Mouse (Mus musculus) forebrain, postnatal 0 days (tissue): ENCODE measurements at regions not wholly inside any gene's neighbourhood (a gene's known extent, or its start where the extent isn't known, plus 50 kb on each side); places are given as distances from the start of the nearest gene placed in this dataset.

Experiments used
- ATAC-seq: fragments of 200-750 bp; cut with Nextera tagmentation; 2 replicates; pipeline ENCODE4 v1.8.0; 2017; ENCODE audit warnings: mild to moderate bottlenecking, moderate library complexity
- DNase-seq: peaks from one replicate; pipeline ENCODE4 v3.0.0-alpha.2; 2015
- H3K27ac ChIP-seq: fragments of 300-500 bp; sonication (generic); 2 replicates; pipeline ENCODE4 v1.5.1; 2014; ENCODE audit warnings: low read depth, mild to moderate bottlenecking, antibody characterized with exemption, low read length, moderate library complexity, mixed read lengths
- H3K27me3 ChIP-seq: fragments of 300-500 bp; sonication (generic); 2 replicates; pipeline ENCODE4 v1.6.1; 2014; ENCODE audit warnings: mild to moderate bottlenecking, low read length, mixed read lengths; ENCODE audit not compliant: insufficient read depth
- H3K36me3 ChIP-seq: fragments of 300-500 bp; sonication (generic); 2 replicates; pipeline ENCODE4 v1.6.1; 2014; ENCODE audit warnings: mild to moderate bottlenecking, moderate library complexity; ENCODE audit not compliant: insufficient read depth
- H3K4me1 ChIP-seq: fragments of 300-500 bp; sonication (generic); 2 replicates; pipeline ENCODE4 v1.6.1; 2014; ENCODE audit warnings: antibody characterized with exemption; ENCODE audit not compliant: insufficient read depth
- H3K4me2 ChIP-seq: fragments of 300-500 bp; sonication (generic); 2 replicates; pipeline ENCODE4 v1.6.1; 2014; ENCODE audit warnings: low read depth, mild to moderate bottlenecking, moderate library complexity
- H3K4me3 ChIP-seq: fragments of 300-500 bp; sonication (generic); 2 replicates; pipeline ENCODE4 v1.5.1; 2014; ENCODE audit warnings: low read depth, low read length, mixed read lengths
- H3K9ac ChIP-seq: fragments of 300-500 bp; sonication (generic); 2 replicates; pipeline ENCODE4 v1.6.1; 2014; ENCODE audit warnings: mild to moderate bottlenecking
- H3K9me3 ChIP-seq: fragments of 300-500 bp; sonication (generic); 2 replicates; pipeline ENCODE4 v1.6.1; 2016; ENCODE audit warnings: low read length
- CTCF ChIP-seq: sonication (generic); IDR thresholded peaks from 2 replicates; pipeline ENCODE4 v1.5.1; 2016; ENCODE audit warnings: antibody characterized with exemption, control low read depth, low read depth
- WGBS: fragments of 180-500 bp; shearing (Covaris S2); extraction: QIAGEN DNeasy Blood & Tissue Kit; methylation state at CpG from one replicate; pipeline ENCODE4 v1.1.7; 2014; 5-methylcytosine and 5-hydroxymethylcytosine counted together

DNA sequence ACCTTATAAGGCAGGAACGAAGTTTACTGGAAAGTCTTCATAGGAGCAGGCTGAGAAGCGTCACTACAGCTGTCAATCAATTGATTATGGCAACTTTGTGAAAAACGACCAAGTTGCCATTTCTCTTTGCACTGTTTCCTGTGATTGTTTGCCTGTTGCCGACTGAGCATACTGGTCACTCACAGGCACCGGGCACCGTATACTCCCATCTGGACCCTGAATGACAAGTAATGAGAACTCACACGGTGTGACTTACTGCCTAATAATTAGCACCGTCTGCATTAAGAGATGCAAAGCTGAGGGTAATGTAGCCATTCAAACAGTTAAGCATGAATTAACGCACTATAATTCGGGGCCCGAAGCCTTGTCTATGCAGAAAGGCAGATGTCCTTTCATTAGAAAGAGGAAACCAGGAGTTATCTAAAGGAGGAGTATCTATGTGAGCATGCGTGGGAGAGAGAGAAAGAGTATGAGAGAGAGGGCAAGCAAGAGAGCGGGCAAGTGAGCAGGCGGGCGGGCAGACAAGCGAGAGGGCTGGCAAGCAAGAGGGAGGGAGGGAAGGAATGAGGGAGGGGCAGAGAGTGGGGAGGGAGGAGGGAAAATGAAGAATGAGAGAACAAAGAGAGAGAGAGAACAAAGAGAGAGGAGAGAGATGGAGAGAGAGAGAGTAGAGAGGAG, 231.4 kb upstream of the Arid2 start:
- H3K27me3 ChIP-seq: no peaks in the 10 kb centered on the region
- H3K9me3 ChIP-seq: no peaks in the 10 kb centered on the region
- H3K36me3 ChIP-seq: no peaks in the 10 kb centered on the region
- H3K4me3 ChIP-seq: no peak overlapping the region
- no peak overlapping the region for H3K4me2 ChIP-seq
- WGBS: 48% methylated on average over 16 of the region's 16 CpGs
- no peaks in the 10 kb centered on the region for H3K4me1 ChIP-seq
- DNase-seq (no peak), ATAC-seq (no peak)
- no peak for TF ChIP-seq CTCF
- H3K27ac ChIP-seq: no peak overlapping the region
- no peak overlapping the region for H3K9ac ChIP-seq

GRCm38 (mm10) chr15:96059623-96060022, 227.7 kb upstream of the Arid2 start:
- Histone ChIP-seq H3K4me3 (no peak overlapping the region), H3K4me2 (no peak overlapping the region), H3K36me3 (no peaks in the 10 kb centered on the region), H3K27ac (no peak overlapping the region), H3K9me3 (no peaks in the 10 kb centered on the region), H3K9ac (no peak overlapping the region), H3K27me3 (no peaks in the 10 kb centered on the region), H3K4me1 (no peaks in the 10 kb centered on the region)
- 69% methylated on average over 3 of the region's 3 CpGs for WGBS
- no peak for ATAC-seq
- no peak for DNase-seq
- no peak for TF ChIP-seq CTCF

GRCm38 (mm10) chr15:96064499-96065217, 222.7 kb upstream of the Arid2 start:
- WGBS: 85% methylated on average over 11 of the region's 11 CpGs
- TF ChIP-seq CTCF: no peak
- ATAC-seq: no peak

GRCm38 (mm10) chr15:96075615-96076014, 211.7 kb upstream of the Arid2 start:
- H3K4me1 ChIP-seq: no peaks in the 10 kb centered on the region
- no peak for TF ChIP-seq CTCF
- H3K36me3 ChIP-seq: no peaks in the 10 kb centered on the region
- H3K9me3 ChIP-seq: no peaks in the 10 kb centered on the region
- H3K27ac ChIP-seq: no peak overlapping the region
- DNase-seq (no peak), ATAC-seq (no peak)
- no peaks in the 10 kb centered on the region for H3K27me3 ChIP-seq
- H3K4me3 ChIP-seq: no peak overlapping the region
- H3K9ac ChIP-seq: no peak overlapping the region
- 88% methylated on average over 9 of the region's 9 CpGs for WGBS
- no peak overlapping the region for H3K4me2 ChIP-seq

More at GRCm38 (mm10) chr15:96064499-96065217, 222.7 kb upstream of the Arid2 start:
- H3K27me3 ChIP-seq: no peaks in the 10 kb centered on the region
- H3K4me2 ChIP-seq: no peak overlapping the region
- H3K36me3 ChIP-seq: no peaks in the 10 kb centered on the region
- H3K9me3 ChIP-seq: no peaks in the 10 kb centered on the region
- H3K4me3 ChIP-seq: no peak overlapping the region
- H3K9ac ChIP-seq: no peak overlapping the region
- no peak for DNase-seq
- no peaks in the 10 kb centered on the region for H3K4me1 ChIP-seq
- H3K27ac ChIP-seq: no peak overlapping the region

- Histone ChIP-seq H3K4me2 (no peak overlapping the region), H3K4me3 (no peak overlapping the region), H3K27ac (no peak overlapping the region), H3K27me3 (no peaks in the 10 kb centered on the region), H3K9ac (no peak overlapping the region), H3K36me3 (no peaks in the 10 kb centered on the region), H3K4me1 (no peaks in the 10 kb centered on the region), H3K9me3 (no peaks in the 10 kb centered on the region)
- DNase-seq (no peak), ATAC-seq (no peak)
- WGBS: 64% methylated on average over 5 of the region's 5 CpGs
- TF ChIP-seq CTCF: no peak
Observed at GRCm38 (mm10) chr15:96077756-96078155, 209.6 kb upstream of the Arid2 start.

DNA sequence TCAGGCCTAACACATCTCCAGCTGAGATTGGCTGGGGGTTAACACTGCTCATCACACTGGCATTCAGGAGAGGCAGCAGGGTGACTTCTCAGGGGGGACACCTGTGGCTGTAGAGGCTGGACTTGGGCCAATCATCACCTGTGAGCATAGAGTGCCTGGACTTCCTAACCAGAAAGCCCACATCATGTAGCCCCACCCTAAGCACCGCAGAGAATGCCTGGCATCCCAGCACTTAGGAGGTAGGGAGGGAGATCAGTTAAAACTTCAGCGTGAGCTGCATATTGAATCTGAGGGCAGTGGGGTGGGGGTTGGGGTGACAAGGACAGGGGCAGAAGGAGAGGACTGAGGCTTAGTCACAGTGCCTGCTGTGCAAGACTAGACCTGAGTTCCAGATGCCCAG, 208.7 kb upstream of the Arid2 start:
- ATAC-seq: no peak
- WGBS: 52% methylated on average over 2 of the region's 2 CpGs
- TF ChIP-seq CTCF: no peak

DNA sequence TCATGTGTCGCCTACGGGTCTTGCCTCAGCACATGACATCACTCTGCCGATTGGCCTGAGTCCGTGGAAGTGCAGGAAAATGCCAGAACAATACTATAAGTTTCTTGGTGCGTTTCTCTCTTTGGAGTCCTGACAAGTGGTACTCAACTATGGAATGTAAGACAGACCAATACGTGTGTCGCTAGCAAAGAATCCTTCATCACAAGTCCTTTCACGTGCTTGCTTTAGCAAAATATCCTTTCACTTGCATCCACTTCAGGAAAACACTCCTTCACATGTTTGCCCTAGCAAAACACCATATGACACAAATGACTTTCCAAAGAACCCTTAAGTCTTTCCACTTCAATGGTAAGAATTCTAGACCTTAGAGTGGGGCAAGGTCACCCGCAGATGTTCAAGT, 197.6 kb upstream of the Arid2 start:
- Histone ChIP-seq H3K4me2 (no peak overlapping the region), H3K27ac (no peak overlapping the region), H3K27me3 (no peaks in the 10 kb centered on the region), H3K36me3 (no peaks in the 10 kb centered on the region), H3K4me3 (no peak overlapping the region), H3K9me3 (no peaks in the 10 kb centered on the region), H3K4me1 (no peaks in the 10 kb centered on the region), H3K9ac (no peak overlapping the region)
- 89% methylated on average over 9 of the region's 9 CpGs for WGBS
- no peak for TF ChIP-seq CTCF
- no peak for DNase-seq
- no peak for ATAC-seq

More for the DNA sequence above, 208.7 kb upstream of the Arid2 start:
- DNase-seq: no peak
- no peak overlapping the region for H3K9ac ChIP-seq
- H3K9me3 ChIP-seq: no peaks in the 10 kb centered on the region
- H3K27ac ChIP-seq: no peak overlapping the region
- H3K4me2 ChIP-seq: no peak overlapping the region
- H3K36me3 ChIP-seq: no peaks in the 10 kb centered on the region
- no peak overlapping the region for H3K4me3 ChIP-seq
- no peaks in the 10 kb centered on the region for H3K4me1 ChIP-seq
- H3K27me3 ChIP-seq: no peaks in the 10 kb centered on the region
